Mouse (Mus musculus): Measurements from ENCODE around the gene Fmod. TPM values are rescaled to one million over a fixed set of nuclear protein-coding genes. Genes with fewer than 3 reads are reported as not detected.

Fmod gene
- total RNA-seq, 2 experiments from 2014 or later = 8.6 to 13.2 TPM

- no peak for DNase-seq
- intact Hi-C loops (cut with DNase I) = no loop called here
Observed at GRCm38 (mm10) chr1:134055058-134055457, 18.0 kb downstream of the Fmod start.

GRCm38 (mm10) chr1:134055666-134056245 is 18.7 kb downstream of the Fmod start:
- intact Hi-C loops (cut with DNase I) = no loop called here
- no peak for DNase-seq

GRCm38 (mm10) chr1:134056285-134056684 is 19.2 kb downstream of the Fmod start:
- DNase-seq = no peak
- intact Hi-C loops (cut with DNase I) = no loop called here

- no peak for DNase-seq
- intact Hi-C loops (cut with DNase I) = no loop called here
Observed at GRCm38 (mm10) chr1:134057736-134058135, 20.7 kb downstream of the Fmod start.

GRCm38 (mm10) chr1:134058870-134059269 is 21.8 kb downstream of the Fmod start:
- no peak for DNase-seq
- intact Hi-C loops (cut with DNase I) = no loop called here

GRCm38 (mm10) chr1:134059739-134060695 is 23.0 kb downstream of the Fmod start:
- no peak for DNase-seq
- intact Hi-C loops (cut with DNase I) = loop anchor here (1.0 kb wide), 1 partner anchor 44 kb away; no protein-coding TSS in a partner anchor

GRCm38 (mm10) chr1:134060849-134061569 is 24.0 kb downstream of the Fmod start:
- intact Hi-C loops (cut with DNase I) = loop anchor here (1.0 kb wide), 2 partner anchors 17 to 43 kb away; no protein-coding TSS in a partner anchor

GRCm38 (mm10) chr1:134061915-134062314 is 24.9 kb downstream of the Fmod start:
- intact Hi-C loops (cut with DNase I) = loop anchor here (1.0 kb wide), 1 partner anchor 16 kb away; no protein-coding TSS in a partner anchor
- DNase-seq = no peak

More at GRCm38 (mm10) chr1:134060849-134061569, 24.0 kb downstream of the Fmod start:
- peak; percentile 88 to 89 for DNase-seq

- intact Hi-C loops (cut with DNase I) = no loop called here
- DNase-seq = no peak
Observed at GRCm38 (mm10) chr1:134062411-134063085, 25.5 kb downstream of the Fmod start.

GRCm38 (mm10) chr1:134063086-134063772 is 26.2 kb downstream of the Fmod start:
- intact Hi-C loops (cut with DNase I) = no loop called here
- peak; percentile 66 to 69 for DNase-seq

GRCm38 (mm10) chr1:134063773-134064125 is 26.7 kb downstream of the Fmod start:
- DNase-seq = peak; percentile 57 to 61
- intact Hi-C loops (cut with DNase I) = no loop called here

- intact Hi-C loops (cut with DNase I) = no loop called here
- no peak for DNase-seq
Observed at GRCm38 (mm10) chr1:134064296-134064831, 27.3 kb downstream of the Fmod start.

GRCm38 (mm10) chr1:134065241-134065809 is 28.3 kb downstream of the Fmod start:
- intact Hi-C loops (cut with DNase I) = no loop called here
- peak in 1 of 2 experiments; percentile 65 for DNase-seq

GRCm38 (mm10) chr1:134066554-134066953 is 29.5 kb downstream of the Fmod start:
- intact Hi-C loops (cut with DNase I) = no loop called here
- no peak for DNase-seq

- intact Hi-C loops (cut with DNase I) = no loop called here
Observed at GRCm38 (mm10) chr1:134067143-134067619, 30.1 kb downstream of the Fmod start.

GRCm38 (mm10) chr1:134070099-134070669 is 33.1 kb downstream of the Fmod start:
- no peak for DNase-seq
- intact Hi-C loops (cut with DNase I) = no loop called here

More at GRCm38 (mm10) chr1:134067143-134067619, 30.1 kb downstream of the Fmod start:
- no peak for DNase-seq

- intact Hi-C loops (cut with DNase I) = no loop called here
- DNase-seq = no peak
Observed at GRCm38 (mm10) chr1:134071411-134072018, 34.5 kb downstream of the Fmod start.

- intact Hi-C loops (cut with DNase I) = no loop called here
Observed at GRCm38 (mm10) chr1:134073061-134073564, 36.1 kb downstream of the Fmod start.

More at GRCm38 (mm10) chr1:134073061-134073564, 36.1 kb downstream of the Fmod start:
- no peak for DNase-seq
